Mouse (Mus musculus): ENCODE data around the gene Sv2b. TPM values are rescaled to one million over a fixed set of nuclear protein-coding genes. Genes with fewer than 3 reads are reported as not detected.

Gene Sv2b
- polyA plus RNA-seq, 1 experiment from 2014 or later, result 1.2 TPM

GRCm38 (mm10) chr7:75281106-75281505 lies 28.0 kb downstream of the Sv2b start:
- Histone ChIP-seq H3K36me3 (ENCODE audit: control insufficient read depth, insufficient read depth, low read length) (no peaks in the 10 kb centered on the region), H3K27me3 (ENCODE audit: control insufficient read depth, insufficient read depth, low read length) (no peaks in the 10 kb centered on the region), H3K9ac (ENCODE audit: low read depth, low read length) (no peak overlapping the region), H3K4me3 (ENCODE audit: low read length) (no peak overlapping the region), H3K4me2 (replicated peaks; ENCODE audit: low read depth, low read length) (no peak overlapping the region), H3K9me3 (ENCODE audit: control insufficient read depth, low read length) (no peaks in the 10 kb centered on the region), H3K27ac (ENCODE audit: low read depth, low read length) (no peak overlapping the region), H3K4me1 (ENCODE audit: control insufficient read depth, insufficient read depth, low read length) (no peaks in the 10 kb centered on the region)
- ATAC-seq (ENCODE audit: low FRiP score, low TSS enrichment), result no peak
- 86% methylated on average over 4 of the region's 4 CpGs for WGBS

GRCm38 (mm10) chr7:75277847-75278246 lies 31.2 kb downstream of the Sv2b start:
- H3K27ac ChIP-seq (ENCODE audit: low read depth, low read length), result no peak overlapping the region
- H3K4me1 ChIP-seq (ENCODE audit: control insufficient read depth, insufficient read depth, low read length), result no peaks in the 10 kb centered on the region
- ATAC-seq (ENCODE audit: low FRiP score, low TSS enrichment), result no peak
- H3K4me2 ChIP-seq (replicated peaks; ENCODE audit: low read depth, low read length), result no peak overlapping the region
- no peaks in the 10 kb centered on the region for H3K27me3 ChIP-seq (ENCODE audit: control insufficient read depth, insufficient read depth, low read length)
- no peaks in the 10 kb centered on the region for H3K36me3 ChIP-seq (ENCODE audit: control insufficient read depth, insufficient read depth, low read length)
- 9% methylated on average over 3 of the region's 3 CpGs for WGBS
- no peak overlapping the region for H3K4me3 ChIP-seq (ENCODE audit: low read length)
- H3K9ac ChIP-seq (ENCODE audit: low read depth, low read length), result no peak overlapping the region
- no peaks in the 10 kb centered on the region for H3K9me3 ChIP-seq (ENCODE audit: control insufficient read depth, low read length)

GRCm38 (mm10) chr7:75276739-75277138 lies 32.3 kb downstream of the Sv2b start:
- H3K4me2 ChIP-seq (replicated peaks; ENCODE audit: low read depth, low read length), result no peak overlapping the region
- H3K36me3 ChIP-seq (ENCODE audit: control insufficient read depth, insufficient read depth, low read length), result no peaks in the 10 kb centered on the region
- H3K27me3 ChIP-seq (ENCODE audit: control insufficient read depth, insufficient read depth, low read length), result no peaks in the 10 kb centered on the region
- no peak overlapping the region for H3K27ac ChIP-seq (ENCODE audit: low read depth, low read length)
- no peak for ATAC-seq (ENCODE audit: low FRiP score, low TSS enrichment)
- no peak overlapping the region for H3K4me3 ChIP-seq (ENCODE audit: low read length)
- H3K4me1 ChIP-seq (ENCODE audit: control insufficient read depth, insufficient read depth, low read length), result no peaks in the 10 kb centered on the region
- H3K9ac ChIP-seq (ENCODE audit: low read depth, low read length), result no peak overlapping the region
- no peaks in the 10 kb centered on the region for H3K9me3 ChIP-seq (ENCODE audit: control insufficient read depth, low read length)

- no peak for ATAC-seq (ENCODE audit: low FRiP score, low TSS enrichment)
Observed at GRCm38 (mm10) chr7:75274518-75274917, 34.5 kb downstream of the Sv2b start.

GRCm38 (mm10) chr7:75273633-75274032 lies 35.4 kb downstream of the Sv2b start:
- WGBS, result 67% methylated on average over 2 of the region's 2 CpGs
- H3K9ac ChIP-seq (ENCODE audit: low read depth, low read length), result no peak overlapping the region
- no peaks in the 10 kb centered on the region for H3K9me3 ChIP-seq (ENCODE audit: control insufficient read depth, low read length)
- H3K27ac ChIP-seq (ENCODE audit: low read depth, low read length), result no peak overlapping the region
- H3K27me3 ChIP-seq (ENCODE audit: control insufficient read depth, insufficient read depth, low read length), result no peaks in the 10 kb centered on the region
- no peak overlapping the region for H3K4me3 ChIP-seq (ENCODE audit: low read length)
- no peak overlapping the region for H3K4me2 ChIP-seq (replicated peaks; ENCODE audit: low read depth, low read length)
- no peaks in the 10 kb centered on the region for H3K36me3 ChIP-seq (ENCODE audit: control insufficient read depth, insufficient read depth, low read length)
- ATAC-seq (ENCODE audit: low FRiP score, low TSS enrichment), result no peak
- H3K4me1 ChIP-seq (ENCODE audit: control insufficient read depth, insufficient read depth, low read length), result no peaks in the 10 kb centered on the region

More at GRCm38 (mm10) chr7:75274518-75274917, 34.5 kb downstream of the Sv2b start:
- Histone ChIP-seq H3K9me3 (ENCODE audit: control insufficient read depth, low read length) (no peaks in the 10 kb centered on the region), H3K9ac (ENCODE audit: low read depth, low read length) (no peak overlapping the region), H3K4me3 (ENCODE audit: low read length) (no peak overlapping the region), H3K4me1 (ENCODE audit: control insufficient read depth, insufficient read depth, low read length) (no peaks in the 10 kb centered on the region), H3K27me3 (ENCODE audit: control insufficient read depth, insufficient read depth, low read length) (no peaks in the 10 kb centered on the region), H3K27ac (ENCODE audit: low read depth, low read length) (no peak overlapping the region), H3K36me3 (ENCODE audit: control insufficient read depth, insufficient read depth, low read length) (no peaks in the 10 kb centered on the region), H3K4me2 (replicated peaks; ENCODE audit: low read depth, low read length) (no peak overlapping the region)
- WGBS, result 78% methylated on average over 3 of the region's 3 CpGs

- no peak overlapping the region for H3K27ac ChIP-seq (ENCODE audit: low read depth, low read length)
- no peaks in the 10 kb centered on the region for H3K36me3 ChIP-seq (ENCODE audit: control insufficient read depth, insufficient read depth, low read length)
- ATAC-seq (ENCODE audit: low FRiP score, low TSS enrichment), result no peak
- no peaks in the 10 kb centered on the region for H3K4me1 ChIP-seq (ENCODE audit: control insufficient read depth, insufficient read depth, low read length)
- WGBS, result 69% methylated on average over 3 of the region's 3 CpGs
- H3K9me3 ChIP-seq (ENCODE audit: control insufficient read depth, low read length), result no peaks in the 10 kb centered on the region
- no peak overlapping the region for H3K4me2 ChIP-seq (replicated peaks; ENCODE audit: low read depth, low read length)
- H3K27me3 ChIP-seq (ENCODE audit: control insufficient read depth, insufficient read depth, low read length), result no peaks in the 10 kb centered on the region
- no peak overlapping the region for H3K4me3 ChIP-seq (ENCODE audit: low read length)
- no peak overlapping the region for H3K9ac ChIP-seq (ENCODE audit: low read depth, low read length)
Observed at GRCm38 (mm10) chr7:75271921-75272381, 37.1 kb downstream of the Sv2b start.

- ATAC-seq (ENCODE audit: low FRiP score, low TSS enrichment), result no peak
- no peak overlapping the region for H3K4me3 ChIP-seq (ENCODE audit: low read length)
- H3K36me3 ChIP-seq (ENCODE audit: control insufficient read depth, insufficient read depth, low read length), result no peaks in the 10 kb centered on the region
- no peaks in the 10 kb centered on the region for H3K4me1 ChIP-seq (ENCODE audit: control insufficient read depth, insufficient read depth, low read length)
- H3K9ac ChIP-seq (ENCODE audit: low read depth, low read length), result no peak overlapping the region
- WGBS, result 87% methylated on average over 3 of the region's 3 CpGs
- H3K27ac ChIP-seq (ENCODE audit: low read depth, low read length), result no peak overlapping the region
- H3K27me3 ChIP-seq (ENCODE audit: control insufficient read depth, insufficient read depth, low read length), result no peaks in the 10 kb centered on the region
- H3K4me2 ChIP-seq (replicated peaks; ENCODE audit: low read depth, low read length), result no peak overlapping the region
- H3K9me3 ChIP-seq (ENCODE audit: control insufficient read depth, low read length), result no peaks in the 10 kb centered on the region
Observed at GRCm38 (mm10) chr7:75271306-75271705, 37.8 kb downstream of the Sv2b start.

GRCm38 (mm10) chr7:75267236-75267635 lies 41.8 kb downstream of the Sv2b start:
- ATAC-seq (ENCODE audit: low FRiP score, low TSS enrichment), result no peak
- H3K9me3 ChIP-seq (ENCODE audit: control insufficient read depth, low read length), result no peaks in the 10 kb centered on the region
- H3K4me1 ChIP-seq (ENCODE audit: control insufficient read depth, insufficient read depth, low read length), result no peaks in the 10 kb centered on the region
- no peak overlapping the region for H3K4me3 ChIP-seq (ENCODE audit: low read length)
- no peaks in the 10 kb centered on the region for H3K27me3 ChIP-seq (ENCODE audit: control insufficient read depth, insufficient read depth, low read length)
- H3K9ac ChIP-seq (ENCODE audit: low read depth, low read length), result no peak overlapping the region
- WGBS, result 64% methylated on average over 4 of the region's 4 CpGs
- no peaks in the 10 kb centered on the region for H3K36me3 ChIP-seq (ENCODE audit: control insufficient read depth, insufficient read depth, low read length)
- no peak overlapping the region for H3K27ac ChIP-seq (ENCODE audit: low read depth, low read length)
- no peak overlapping the region for H3K4me2 ChIP-seq (replicated peaks; ENCODE audit: low read depth, low read length)

- Histone ChIP-seq H3K4me1 (ENCODE audit: control insufficient read depth, insufficient read depth, low read length) (no peaks in the 10 kb centered on the region), H3K9me3 (ENCODE audit: control insufficient read depth, low read length) (no peaks in the 10 kb centered on the region), H3K27me3 (ENCODE audit: control insufficient read depth, insufficient read depth, low read length) (no peaks in the 10 kb centered on the region), H3K27ac (ENCODE audit: low read depth, low read length) (no peak overlapping the region), H3K36me3 (ENCODE audit: control insufficient read depth, insufficient read depth, low read length) (no peaks in the 10 kb centered on the region), H3K4me3 (ENCODE audit: low read length) (no peak overlapping the region), H3K4me2 (replicated peaks; ENCODE audit: low read depth, low read length) (no peak overlapping the region), H3K9ac (ENCODE audit: low read depth, low read length) (no peak overlapping the region)
- WGBS, result 67% methylated on average over 4 of the region's 4 CpGs
- no peak for ATAC-seq (ENCODE audit: low FRiP score, low TSS enrichment)
Observed at GRCm38 (mm10) chr7:75265241-75265640, 43.8 kb downstream of the Sv2b start.

GRCm38 (mm10) chr7:75259945-75260344 lies 49.1 kb downstream of the Sv2b start:
- 23% methylated on average over 3 of the region's 3 CpGs for WGBS
- H3K4me2 ChIP-seq (replicated peaks; ENCODE audit: low read depth, low read length), result no peak overlapping the region
- no peaks in the 10 kb centered on the region for H3K4me1 ChIP-seq (ENCODE audit: control insufficient read depth, insufficient read depth, low read length)
- H3K27ac ChIP-seq (ENCODE audit: low read depth, low read length), result no peak overlapping the region
- no peak overlapping the region for H3K9ac ChIP-seq (ENCODE audit: low read depth, low read length)
- ATAC-seq (ENCODE audit: low FRiP score, low TSS enrichment), result no peak
- H3K27me3 ChIP-seq (ENCODE audit: control insufficient read depth, insufficient read depth, low read length), result no peaks in the 10 kb centered on the region
- no peaks in the 10 kb centered on the region for H3K9me3 ChIP-seq (ENCODE audit: control insufficient read depth, low read length)
- no peaks in the 10 kb centered on the region for H3K36me3 ChIP-seq (ENCODE audit: control insufficient read depth, insufficient read depth, low read length)
- H3K4me3 ChIP-seq (ENCODE audit: low read length), result no peak overlapping the region

All from kidney, embryonic 14.5 days (tissue).